Mouse (Mus musculus) frontal cortex, postnatal 14 days (tissue): ENCODE measurements around the gene Rbbp6.

Source experiments
- DNase-seq, 2 experiments: peaks; one replicate each; pipeline ENCODE4 v3.0.0; 2022; ENCODE audit warnings: low spot score in 2 of 2

The Rbbp6 gene

DNA sequence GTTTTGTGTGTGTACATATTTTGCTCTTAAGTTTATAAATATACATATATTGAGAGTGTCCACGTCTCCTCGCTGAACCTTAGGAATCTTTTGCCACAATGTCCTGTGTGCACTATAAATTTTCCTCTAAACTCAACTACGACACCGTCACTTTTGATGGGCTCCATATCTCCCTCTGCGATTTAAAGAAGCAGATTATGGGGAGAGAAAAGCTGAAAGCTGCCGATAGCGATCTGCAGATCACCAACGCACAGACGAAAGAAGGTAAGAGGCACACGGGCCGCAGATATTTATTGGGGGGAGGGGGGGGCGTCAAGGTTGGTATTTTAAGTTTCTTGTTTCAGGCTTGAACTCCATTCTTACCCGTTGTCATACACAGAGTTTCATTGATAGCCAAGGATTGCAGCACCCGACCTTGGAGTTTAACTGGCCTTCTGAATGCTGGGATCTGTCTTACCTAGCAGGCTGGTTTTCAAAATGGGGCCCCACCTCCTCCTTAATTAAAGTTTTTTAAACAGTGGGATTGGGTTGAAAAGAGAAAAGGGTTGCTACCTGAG is 5.5 kb downstream of the Rbbp6 start:
- no peak for DNase-seq

DNA sequence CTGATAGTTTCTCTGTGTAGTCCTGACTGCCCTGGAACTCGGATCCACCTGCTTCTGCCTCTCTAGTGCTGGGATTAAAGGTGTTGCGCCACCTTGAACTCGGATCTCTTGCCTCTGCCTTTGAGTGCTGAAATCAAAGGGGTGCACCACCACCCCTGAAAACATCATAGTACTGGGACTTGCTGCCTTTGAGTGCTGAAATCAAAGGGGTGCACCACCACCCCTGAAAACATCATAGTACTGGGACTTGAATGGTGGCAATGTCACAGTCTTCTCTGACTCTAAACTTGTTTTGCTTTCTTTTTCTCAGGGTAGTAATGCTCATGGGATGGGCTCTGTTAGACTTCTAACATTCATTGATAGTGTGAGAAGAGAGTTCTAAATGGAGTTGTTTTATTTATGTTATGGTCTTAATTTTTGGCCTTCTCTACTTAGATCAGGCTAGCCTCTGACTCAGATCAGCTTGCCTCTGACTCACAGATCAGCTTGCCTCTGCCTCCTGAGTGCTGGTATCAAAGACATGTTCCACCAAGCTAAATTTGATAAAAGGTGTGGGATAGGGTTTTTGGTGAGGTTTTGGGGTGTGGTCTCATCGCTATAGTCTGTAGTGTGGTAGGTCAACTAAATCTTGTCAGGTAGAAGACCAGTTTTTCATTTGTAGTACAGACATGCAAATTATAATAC is 6.7 kb downstream of the Rbbp6 start:
- no peak for DNase-seq

DNA sequence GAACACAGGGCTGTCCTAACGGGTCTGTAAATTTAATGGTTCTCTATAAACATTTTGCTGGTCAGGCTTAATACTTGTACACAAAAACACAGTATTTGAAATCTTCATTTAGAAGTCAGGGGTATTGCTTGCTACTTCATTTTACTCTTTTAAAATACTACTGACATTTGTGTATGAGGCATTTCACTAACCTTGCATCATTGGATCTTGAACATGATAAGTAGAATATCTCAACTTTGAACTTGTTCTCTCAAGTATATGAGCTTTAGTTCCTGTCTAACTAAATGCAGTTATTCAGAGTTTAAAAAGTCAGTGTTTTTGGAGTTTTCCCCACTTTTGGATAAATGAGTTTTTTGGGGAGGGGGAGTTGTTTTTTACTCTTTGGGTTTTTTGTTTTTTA is 14.0 kb downstream of the Rbbp6 start:
- DNase-seq: no peak

DNA sequence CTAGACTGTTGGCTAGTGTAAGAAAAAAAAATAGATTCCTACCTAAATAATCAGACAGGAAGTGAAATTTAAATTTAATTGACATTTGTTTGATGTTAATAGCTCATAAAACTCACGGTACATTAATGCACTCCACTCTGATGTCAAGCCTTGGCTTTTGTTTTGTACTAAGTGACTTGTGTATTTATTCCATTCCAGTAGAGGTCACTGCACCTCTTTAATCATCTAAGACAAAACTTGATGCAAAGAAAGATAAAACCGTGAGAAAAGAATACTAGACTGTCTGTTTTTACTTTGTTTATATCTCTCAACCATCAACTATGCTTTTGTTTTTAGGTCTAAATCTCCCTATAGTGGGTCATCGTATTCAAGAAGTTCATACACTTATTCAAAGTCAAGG is 32.7 kb downstream of the Rbbp6 start:
- no peak for DNase-seq

DNA sequence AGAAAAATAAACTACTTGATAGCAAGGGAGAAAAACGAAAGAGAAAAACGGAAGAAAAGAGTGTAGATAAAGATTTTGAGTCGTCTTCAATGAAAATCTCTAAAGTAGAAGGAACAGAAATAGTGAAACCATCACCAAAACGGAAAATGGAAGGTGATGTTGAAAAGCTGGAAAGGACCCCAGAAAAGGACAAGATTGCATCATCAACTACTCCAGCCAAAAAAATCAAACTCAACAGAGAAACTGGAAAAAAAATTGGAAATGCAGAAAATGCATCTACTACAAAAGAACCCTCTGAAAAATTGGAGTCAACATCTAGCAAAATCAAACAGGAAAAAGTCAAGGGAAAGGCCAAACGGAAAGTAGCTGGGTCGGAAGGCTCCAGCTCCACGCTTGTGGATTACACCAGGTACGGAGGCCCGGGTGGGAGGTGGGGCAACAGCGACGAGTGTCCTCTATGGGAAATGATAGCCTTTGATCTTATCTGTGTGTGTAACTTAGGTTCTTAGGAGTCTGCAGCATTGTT is 34.4 kb downstream of the Rbbp6 start:
- DNase-seq: no peak

DNA sequence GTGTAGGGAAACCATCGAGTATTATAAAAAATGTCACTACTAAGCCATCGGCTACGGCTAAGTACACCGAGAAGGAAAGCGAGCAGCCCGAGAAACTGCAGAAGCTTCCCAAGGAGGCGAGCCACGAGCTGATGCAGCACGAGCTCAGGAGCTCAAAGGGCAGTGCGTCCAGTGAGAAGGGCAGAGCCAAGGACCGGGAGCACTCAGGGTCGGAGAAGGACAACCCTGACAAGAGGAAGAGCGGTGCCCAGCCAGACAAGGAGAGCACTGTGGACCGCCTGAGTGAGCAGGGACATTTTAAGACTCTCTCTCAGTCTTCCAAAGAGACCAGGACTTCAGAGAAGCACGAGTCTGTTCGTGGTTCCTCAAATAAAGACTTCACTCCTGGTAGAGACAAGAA is 35.3 kb downstream of the Rbbp6 start:
- no peak for DNase-seq

DNA sequence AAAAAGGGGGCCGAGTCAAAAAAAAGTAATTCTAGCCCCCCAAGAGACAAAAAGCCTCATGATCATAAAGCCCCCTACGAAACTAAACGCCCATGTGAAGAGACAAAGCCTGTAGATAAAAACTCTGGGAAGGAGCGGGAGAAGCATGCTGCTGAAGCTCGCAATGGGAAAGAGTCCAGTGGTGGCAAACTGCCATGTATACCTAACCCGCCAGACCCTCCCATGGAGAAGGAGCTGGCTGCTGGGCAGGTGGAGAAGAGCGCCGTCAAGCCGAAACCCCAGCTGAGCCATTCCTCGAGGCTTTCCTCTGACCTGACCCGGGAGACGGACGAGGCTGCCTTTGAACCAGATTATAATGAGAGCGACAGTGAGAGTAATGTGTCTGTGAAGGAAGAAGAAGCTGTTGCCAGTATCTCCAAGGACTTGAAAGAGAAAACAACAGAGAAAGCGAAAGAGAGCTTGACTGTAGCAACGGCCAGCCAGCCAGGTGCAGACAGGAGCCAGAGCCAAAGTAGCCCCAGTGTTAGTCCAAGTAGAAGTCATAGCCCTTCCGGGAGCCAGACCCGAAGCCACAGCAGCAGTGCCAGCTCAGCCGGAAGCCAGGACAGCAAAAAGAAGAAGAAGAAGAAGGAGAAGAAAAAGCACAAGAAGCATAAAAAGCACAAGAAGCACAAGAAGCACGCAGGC is 36.0 kb downstream of the Rbbp6 start:
- DNase-seq: no peak

DNA sequence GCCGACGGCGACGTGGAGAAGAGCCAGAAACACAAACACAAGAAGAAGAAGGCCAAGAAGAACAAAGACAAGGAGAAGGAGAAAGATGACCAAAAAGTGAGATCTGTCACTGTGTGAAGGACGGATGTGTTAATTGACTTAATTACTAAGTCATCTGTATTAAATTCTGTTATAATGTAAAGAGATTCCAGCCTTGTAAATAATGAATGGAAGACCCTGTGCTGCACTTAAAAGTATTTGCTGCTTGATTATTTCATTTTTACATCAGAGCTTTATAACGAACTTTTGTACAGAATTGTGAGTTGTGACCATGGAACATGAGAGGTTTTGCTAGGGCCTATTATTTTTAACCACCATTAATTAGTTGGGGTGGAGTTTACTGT is 36.5 kb downstream of the Rbbp6 start:
- DNase-seq: no peak

DNA sequence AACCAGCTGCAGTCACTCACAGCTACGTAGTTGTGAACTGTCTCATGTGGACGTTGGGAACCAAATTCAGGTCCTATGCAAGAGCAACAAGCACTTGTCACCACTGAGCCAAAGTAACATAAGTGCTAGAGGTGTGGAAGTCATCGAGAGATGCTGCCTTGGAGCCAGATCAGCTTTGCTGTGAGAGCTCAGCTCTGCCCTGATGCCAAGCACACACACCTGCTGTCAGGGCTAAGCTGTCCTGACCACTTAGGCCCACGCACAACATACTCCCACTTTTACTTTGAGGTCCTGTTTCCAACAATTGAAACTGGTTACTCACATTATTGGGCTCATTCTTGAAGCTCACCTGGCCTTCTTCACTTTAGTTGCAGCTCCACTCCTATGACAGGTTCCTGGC is 37.7 kb downstream of the Rbbp6 start:
- no peak for DNase-seq

DNA sequence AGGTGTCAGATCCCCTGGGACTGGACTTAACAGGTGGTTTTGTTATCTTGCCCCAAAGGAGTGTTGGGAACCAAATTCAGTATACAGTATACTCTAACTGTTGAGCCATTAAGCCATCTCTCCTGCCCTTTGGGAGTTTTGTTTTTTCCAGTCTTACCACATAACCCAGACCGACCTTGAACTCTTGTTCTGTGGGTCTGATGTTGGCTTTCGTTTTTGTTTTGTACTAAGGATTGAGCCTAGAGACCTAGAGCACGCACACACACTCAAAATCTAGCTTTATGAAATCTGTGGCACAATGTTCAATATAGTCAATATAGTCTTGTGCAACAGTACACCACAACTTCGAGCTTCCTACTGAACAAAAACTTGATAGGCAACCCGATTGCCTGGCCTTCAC is 39.0 kb downstream of the Rbbp6 start:
- no peak for DNase-seq

DNA sequence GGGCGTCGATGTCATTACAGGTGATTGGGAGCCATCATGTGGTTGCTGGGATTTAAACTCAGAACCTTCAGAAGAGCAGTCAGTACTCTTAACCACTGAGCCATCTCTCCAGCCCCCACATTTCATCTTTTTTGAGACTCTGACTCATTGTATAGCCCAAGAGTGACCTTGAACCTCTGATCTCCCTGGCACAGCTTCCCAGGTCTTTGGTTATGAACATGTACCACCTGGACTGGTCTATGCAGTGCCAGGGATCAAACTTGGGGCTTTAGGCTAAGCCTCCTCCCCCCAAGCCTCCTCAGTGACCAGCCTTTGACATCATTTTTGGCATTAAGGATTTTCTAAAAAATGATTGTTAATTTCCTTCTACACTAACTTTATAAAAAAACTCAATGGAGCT is 40.8 kb downstream of the Rbbp6 start:
- DNase-seq: no peak

DNA sequence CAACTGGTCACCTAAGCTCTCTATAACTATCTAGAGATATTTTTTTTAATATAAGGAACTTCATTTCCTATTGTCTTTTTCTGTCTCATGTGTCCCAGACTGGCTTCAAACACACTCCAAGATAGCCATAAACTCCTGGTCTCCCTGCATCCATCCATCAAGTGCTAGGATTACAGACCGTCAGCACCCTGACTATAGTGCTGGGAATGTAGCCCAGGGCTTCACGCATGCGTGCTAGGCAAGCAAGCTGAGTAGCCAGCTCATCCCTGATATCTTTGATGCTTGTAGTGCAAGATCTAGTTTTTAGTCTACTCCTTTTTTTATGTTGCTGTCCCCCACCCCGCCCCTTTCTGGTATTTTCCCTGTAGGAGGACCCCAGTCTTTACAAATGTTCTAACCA is 42.3 kb downstream of the Rbbp6 start:
- DNase-seq: no peak

DNA sequence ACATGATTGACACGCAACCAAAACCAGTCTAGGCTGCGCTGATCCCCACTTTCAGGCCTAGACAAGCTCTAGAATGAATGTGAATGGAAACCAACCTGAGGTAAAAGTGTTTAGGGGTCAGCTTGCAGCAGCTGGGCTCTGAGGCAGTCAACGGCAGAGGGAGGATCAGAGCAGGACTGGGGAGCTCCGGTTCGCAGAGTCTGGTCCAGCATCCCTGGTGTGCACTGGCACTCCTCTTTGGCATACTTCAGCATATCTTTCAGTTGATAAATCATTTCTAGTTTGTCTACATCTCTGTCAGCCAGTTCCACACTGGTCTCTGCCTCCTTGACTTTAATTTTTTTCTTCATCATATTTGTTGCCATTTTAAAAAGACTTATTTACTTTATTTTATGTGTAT is 48.0 kb downstream of the Rbbp6 start:
- no peak for DNase-seq

DNA sequence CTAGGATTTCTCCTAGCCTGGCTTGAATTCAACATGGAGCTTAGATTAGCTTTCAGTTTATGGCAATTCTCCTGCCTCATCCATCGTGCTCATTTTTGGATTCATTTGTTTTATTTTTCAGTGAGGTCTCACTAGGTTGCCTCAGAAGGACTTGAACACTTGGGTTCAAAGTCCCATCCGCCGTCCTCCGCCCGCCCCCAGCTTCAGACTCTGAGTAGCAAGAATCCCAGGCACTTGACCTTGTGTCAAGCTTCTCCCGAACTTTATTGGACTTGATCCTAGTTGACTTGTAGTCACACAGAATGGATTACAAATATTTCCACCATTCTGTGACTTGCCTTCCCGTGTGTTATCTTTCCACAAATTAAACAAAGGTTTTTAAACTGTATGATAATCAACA is 49.2 kb downstream of the Rbbp6 start:
- no peak for DNase-seq

DNA sequence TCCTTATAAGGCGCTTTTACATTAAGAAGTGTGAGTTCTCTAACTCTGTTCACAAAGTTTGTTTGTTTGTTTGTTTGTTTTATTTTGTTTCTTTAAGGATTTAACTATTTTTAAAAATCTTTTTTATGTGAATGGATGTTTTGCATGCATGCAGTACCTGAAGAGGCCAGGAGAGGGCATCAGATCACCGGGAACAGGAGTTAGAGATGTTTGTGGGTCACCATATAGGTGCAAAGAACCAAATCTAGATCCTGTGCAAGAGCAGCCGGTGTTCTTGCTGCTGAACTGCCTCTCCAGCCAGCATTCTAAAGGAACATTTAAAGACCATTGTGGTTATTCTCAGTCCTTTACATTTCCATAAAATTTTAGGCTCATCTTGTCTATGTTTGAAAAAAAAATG is 52.1 kb downstream of the Rbbp6 start:
- DNase-seq: no peak

DNA sequence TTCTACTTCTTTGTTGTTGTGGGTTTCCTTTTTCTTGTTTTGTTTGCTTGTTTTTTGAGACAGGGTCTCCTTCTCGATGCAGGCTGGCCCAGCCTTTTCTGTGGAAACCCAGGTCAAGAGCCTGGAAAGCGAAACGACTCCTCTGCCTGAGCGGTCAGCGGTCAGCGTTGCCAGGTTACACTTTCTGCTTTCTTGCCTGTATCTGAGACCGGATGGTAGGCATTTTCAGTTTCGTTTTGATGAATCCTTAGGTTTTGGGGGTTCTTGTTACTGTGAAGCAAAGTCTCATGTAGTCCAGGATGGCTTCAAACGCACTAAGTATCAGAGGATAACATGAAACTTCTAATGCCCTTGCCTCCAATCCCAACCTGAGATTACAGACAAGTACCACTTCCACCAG is 59.6 kb downstream of the Rbbp6 start:
- no peak for DNase-seq

DNA sequence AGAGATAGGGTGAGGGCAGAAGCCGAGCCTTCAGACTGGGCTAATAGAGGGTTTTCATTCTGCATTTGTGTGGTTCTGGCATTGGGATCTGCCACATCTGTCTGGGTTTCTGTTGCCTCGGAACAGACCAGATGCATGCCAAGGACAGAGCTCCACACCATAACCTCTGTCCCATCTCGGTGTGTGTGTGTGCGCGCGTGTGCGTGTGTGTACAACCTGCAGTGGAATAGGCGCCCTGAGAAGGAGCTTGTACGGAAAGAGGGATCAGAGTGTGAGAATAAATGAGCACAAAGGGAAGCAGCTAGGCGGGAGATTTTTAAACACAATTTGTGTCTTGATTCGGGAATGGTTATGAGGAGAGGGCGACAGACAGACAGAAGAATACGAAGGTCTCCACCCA is 64.8 kb downstream of the Rbbp6 start:
- DNase-seq: no peak

DNA sequence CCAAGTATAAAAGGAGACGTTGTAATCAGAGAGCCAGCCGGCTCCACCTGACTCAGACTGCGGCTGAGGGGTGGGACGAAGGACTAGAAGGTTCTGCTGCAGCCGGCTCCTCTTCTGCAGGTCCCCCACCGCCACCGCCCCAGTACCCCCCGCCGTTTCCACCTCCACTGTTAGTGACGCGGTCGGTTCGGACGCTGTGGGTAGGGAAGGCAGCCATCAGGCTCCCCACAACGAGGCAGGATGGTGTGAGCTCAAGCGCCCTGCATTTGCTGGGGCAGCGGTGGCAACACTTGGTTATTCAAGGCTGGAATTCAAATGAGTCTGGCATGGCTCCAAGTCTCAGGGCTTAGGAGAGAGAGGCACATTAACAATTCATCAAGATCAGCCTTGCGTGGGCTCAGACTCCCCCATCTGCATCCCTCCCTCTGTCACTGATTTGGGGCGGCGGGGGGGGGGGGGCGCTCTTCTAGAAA is 65.3 kb downstream of the Rbbp6 start:
- DNase-seq: peak; percentile 61 to 66

DNA sequence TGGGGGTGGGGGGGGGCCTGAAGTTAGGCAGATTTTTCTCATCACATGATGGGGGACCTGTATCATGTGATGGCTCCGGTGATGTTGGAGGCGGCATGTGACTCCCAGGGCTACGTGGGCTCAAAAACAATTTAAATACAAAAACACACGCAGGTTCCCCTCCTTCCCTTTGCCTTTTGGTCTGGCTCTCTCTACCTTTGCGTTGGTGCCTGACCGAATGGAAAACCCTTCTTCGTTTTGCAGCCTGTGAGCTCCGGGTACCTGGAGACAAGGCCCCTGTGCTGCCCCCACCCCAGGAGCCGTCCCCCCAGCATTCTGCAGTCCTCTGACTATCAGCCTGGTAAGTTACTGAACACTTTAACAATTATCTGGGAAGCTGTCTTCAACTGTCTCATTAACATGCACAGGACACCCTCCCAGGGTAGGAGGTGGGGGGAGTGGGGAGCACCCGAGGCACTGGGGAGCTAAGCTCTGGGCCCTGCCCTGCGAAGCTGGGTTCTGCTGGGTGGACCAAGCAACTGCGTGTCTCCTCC is 65.8 kb downstream of the Rbbp6 start:
- DNase-seq: peak in 1 of 2 experiments; percentile 18

DNA sequence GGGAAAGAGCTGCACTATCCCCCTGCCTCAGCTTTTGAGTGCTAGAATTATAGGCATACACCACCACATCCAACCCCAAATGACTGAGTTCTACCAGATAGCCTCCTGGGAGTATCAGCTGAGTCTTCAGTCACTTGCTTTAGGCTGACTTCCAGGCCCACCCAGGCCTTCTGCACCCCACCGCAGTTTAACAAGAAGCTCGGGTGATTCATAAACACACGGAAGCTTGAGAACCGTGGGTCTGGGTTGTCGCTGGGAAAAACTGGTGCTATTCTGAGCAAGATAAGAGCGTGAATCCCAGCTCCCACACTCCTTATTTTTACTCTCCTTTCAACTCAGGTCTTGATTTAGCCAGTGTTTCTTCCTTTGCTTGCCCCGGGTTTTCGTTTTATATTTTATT is 69.8 kb downstream of the Rbbp6 start:
- DNase-seq: no peak

DNA sequence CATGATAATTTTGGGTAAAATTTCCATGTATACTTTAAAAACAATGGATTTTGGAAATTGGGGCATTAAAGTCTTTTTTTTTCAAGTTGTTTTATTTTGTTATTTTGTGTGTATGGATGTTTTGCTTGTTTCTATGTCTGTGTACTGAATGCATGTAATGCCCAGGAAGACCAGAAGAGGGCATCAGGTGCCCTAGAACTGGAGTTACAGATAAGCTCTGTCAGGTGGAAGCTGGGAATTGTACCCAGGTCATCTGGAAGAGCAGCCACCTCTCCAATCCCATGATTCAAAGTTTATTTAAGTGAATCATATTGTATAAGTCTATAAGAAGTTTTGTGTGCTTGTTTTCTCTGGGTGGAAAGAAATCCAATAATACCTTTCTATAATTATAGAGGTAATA is 73.8 kb downstream of the Rbbp6 start:
- DNase-seq: no peak

DNA sequence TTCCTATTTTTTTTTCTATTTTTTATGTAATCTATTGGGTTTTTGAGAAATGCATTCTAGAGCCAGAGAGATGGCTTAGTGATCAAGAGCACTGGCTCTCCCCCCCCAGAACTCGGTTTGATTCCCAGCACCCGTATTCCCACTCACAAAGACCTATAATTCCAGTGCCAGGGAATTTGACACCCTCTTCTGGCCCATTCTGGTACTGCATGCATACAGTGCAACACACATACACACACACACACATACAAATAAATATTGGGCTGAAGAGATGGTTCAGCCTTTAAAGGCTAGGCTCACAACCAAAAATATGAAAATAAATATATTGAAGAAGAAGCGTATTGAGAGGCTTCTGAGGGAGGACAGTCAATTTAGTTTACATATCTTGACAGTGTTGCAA is 79.7 kb downstream of the Rbbp6 start:
- DNase-seq: no peak
